Mouse (Mus musculus) lung, postnatal 36 days (tissue): ENCODE measurements around the gene Pax6.

Experiments
- DNase-seq: peaks from one replicate; pipeline ENCODE4 v3.0.0; 2022; ENCODE audit warnings: mixed read lengths

Gene Pax6

DNA sequence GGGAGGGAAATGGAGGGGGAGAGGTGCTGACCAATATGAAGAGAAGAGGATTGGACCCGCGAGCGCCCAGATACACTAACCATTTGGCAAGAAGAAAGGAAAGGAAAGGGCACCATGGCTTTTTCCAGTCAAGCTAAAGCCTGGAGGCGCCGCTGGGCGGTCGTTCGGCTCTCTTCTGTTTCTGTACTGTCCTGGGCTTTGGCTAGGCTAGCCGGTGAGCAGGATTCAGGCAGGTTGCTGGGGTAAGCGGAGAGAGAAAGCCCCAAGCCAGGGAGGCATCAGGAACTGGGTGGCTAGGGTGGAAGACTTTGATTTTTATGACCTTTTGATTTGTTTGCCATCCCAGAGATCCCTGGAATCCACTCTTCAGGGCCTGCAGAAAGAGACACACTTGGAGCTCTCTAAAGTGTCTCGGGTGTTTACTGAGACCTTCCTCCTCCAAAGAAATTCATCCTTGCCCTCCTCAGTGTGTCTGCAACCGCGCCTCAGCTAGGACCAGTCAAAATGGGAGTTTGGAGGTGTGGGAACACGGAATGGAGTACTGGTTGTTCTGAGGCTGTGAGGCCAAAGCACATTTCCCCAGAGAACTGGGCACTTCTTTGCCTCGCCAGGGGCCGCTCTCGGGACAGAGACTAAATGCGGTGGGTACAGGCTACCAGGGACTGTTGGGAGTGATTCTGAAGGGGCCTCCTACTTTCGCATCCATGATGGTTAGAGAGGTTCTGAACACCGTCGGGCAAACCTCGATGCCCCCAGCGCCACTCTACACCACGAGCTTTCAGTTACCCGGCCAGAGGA, 3.3 kb downstream of the Pax6 start:
- no peak for DNase-seq

DNA sequence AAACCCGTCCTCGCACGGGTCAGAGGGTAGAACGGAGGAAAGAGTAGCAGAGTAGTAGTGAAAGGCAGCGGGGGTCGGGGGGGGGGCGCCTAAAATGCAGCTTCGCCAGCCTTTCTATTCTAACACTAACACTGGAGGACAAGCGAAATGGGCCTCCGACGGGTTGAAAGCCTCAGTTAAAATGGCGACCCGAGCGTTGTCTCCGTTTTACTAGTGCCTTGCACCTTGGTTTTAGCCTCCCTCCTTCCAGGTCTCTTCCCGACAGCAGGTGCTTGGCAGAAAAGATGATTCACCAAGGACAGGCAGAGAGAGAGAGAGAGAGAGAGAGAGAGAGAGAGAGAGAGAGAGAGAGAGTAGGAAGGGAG, 3.9 kb downstream of the Pax6 start:
- no peak for DNase-seq

DNA sequence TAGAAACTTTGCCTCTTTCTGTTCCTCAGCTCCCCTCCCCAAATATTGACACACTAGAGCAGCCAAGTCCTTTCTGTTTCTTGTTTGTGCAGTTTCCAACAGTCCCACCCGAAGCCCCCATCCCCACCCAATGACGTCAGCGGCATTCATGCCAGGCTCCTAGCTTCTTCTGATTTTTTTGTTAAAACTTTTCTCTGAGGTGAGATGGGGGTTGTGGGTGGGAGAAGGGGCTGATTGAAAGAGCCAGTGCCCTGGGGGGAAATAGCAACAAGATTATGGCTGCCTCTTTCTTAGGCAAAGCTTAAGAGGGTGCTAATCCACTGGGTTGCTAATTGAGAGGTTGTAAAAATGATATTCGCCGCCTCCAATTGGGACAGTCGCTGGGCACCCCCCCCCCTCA, 4.4 kb downstream of the Pax6 start:
- no peak for DNase-seq

DNA sequence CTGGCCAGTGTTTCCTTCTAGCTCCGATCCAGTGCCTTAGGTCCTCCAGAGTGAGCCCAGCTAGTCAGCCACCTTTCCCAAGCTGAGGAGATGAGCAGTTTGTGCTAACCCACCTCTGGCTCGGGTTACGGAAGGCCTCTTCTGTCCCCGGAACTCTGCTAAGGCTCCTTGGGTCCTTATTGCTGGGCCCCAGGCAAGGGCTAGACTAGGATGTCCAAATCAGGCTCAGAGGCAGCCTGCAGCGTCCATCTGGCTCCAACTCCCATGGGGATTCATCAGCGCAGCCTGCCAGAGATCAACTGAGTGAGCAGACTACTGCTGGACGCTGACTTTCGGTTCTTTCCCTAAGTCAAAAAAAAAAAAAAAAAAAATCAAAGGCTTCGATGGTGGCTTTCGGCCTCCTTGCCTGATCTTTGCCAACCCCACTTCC, 4.9 kb downstream of the Pax6 start:
- no peak for DNase-seq

DNA sequence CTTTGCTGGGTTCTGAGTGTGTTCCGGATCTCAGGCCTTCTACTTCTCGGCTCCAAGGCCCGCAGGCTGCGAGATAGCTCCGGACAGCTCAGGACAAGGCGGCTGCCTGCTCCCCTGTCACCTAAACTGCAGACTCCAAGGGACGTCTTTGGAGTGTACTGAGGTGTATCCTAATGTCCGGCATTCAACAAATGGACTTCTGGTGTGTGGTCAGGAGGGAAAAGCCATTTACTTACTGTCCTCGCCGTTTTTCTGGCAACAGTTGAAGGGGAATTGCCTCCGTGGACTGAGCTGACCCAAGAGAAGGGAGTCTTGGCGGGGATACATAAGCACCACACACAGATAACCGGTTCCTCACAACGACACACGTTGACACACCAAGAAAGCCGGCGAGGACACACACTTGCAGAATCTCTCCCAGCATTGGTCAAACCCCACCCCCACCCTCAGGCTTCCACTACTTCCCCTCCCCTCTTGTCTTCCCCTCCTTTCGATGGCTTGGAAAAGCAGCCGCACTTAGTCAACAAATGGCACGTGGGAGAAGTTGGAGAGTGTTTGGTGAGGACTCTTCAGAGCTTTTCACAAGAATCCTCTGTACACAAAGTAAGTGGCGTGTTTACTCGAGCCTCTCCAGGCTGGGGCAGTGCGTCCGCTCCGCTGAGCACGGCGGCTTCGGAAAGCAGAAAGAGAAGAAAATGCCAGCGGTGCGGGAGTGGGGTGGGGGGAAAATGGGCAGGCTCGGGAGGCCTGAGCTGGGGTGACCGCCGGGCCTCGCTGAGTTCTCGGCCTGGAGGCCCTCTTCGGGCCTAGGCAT, 5.6 kb downstream of the Pax6 start:
- DNase-seq: peak; percentile 76

DNA sequence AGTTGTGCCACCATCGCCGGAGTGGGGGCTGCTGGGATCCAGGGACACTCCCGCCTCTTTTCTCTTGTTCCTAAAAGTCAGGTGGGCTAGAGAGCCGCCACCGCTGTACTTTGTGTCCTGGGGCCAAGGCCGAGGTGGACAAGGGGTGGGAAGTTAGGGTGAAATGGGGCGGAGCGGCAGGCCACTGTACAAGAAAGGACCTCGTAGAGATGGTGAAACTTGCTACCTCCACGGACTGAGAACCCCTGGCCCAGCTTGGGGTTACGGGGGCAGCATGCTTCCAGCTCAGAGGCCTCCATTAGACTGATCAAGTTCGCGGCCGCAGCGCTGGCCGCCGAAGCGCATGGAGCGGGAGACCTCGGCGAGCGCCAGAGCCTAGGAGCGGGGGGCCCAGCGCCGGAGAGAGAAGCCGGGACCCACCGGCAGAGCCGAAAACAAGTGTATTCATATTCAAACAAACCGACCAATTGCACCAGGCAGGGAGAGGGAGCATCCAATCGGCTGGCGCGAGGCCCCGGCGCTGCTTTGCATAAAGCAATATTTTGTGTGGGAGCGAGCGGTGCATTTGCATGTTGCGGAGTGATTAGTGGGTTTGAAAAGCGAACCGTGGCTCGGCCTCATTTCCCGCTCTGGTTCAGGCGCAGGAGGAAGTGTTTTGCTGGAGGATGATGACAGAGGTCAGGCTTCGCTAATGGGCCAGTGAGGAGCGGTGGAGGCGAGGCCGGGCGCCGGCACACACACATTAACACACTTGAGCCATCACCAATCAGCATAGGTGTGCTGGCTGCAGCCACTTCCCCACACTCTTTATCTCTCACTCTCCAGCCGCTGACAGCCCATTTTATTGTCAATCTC, 6.4 kb downstream of the Pax6 start:
- DNase-seq: peak; percentile 40

DNA sequence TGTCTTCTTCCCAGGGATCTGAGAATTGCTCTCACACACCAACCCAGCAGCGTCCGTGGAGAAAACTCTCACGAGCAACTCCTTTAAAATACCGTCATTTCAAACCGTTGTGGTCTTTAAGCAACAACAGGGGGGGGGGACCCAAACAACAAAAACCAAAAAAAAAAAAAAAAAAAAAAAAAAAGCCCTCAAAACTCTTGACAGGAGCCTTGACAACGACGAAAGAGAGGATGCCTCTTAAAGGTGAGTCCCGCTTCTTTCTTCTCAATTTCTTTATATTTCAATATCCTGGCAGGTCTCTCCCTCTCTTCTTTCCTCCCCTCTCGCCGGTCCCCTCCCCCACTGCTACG, 7.0 kb downstream of the Pax6 start:
- no peak for DNase-seq

DNA sequence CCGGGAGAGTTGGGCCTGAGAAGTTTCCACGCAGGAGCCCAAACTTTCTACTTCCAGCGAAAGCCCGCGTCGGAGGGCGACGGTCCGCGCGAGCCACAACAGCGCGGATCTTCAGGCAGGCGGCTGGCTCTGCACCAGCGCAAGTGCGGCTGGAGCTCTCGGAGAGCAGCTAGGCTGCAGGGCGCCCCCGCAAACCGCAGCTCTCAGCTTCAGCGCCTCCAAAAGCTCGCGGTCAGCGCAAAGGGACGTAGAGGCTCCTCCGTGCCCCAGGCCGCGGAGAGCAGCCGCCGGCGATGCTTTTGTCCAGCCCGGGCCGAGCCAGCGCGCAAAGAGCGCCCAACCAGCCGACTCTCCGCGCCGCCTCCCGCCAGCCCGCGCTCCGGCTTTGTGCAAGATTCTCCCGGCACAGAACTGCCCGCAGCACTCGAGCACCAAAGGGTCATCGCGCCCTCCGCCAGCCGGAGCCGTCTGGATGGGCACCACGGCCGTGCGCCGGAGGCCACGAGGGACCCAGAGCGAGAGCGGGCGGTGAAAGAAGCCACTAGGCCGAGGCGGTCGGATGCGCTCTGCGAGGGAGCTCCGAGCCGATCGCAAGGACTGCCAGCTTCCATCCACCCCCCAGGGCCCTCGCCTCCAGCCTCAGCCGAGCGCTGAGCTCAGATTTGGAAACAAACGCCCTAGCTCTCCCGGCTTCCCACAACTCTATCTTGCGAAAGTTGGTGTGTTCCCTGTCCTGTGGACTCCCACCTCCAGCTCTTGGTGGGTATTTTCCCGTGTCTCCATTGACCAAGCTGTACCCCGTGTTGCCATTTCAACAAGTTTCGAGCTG, 7.6 kb downstream of the Pax6 start:
- DNase-seq: no peak

DNA sequence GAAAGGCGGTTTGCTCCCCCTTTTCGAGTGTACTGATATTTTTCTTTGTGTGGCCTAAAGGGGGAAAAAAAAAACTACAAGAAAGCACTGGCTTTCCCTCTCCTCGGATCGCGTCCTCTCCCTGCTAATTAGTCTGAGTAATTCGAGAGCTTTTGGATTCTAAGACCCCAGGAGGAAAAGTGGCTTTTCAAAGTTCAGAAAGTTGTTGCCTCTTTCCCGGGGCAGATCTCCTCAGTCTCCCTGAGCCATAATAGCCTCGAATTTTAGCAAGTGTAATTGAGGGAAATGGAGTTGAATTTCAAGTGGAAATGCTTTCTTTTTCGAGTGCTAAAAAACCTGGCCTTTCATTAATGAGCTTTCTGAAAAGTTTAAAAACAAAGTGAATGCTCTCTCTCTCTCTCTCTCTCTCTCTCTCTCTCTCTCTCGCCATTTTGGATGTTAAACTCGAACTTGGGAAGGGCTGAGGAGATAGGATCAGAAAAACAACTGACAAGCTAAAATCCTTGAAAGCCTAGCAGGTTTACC, 8.3 kb downstream of the Pax6 start:
- no peak for DNase-seq

DNA sequence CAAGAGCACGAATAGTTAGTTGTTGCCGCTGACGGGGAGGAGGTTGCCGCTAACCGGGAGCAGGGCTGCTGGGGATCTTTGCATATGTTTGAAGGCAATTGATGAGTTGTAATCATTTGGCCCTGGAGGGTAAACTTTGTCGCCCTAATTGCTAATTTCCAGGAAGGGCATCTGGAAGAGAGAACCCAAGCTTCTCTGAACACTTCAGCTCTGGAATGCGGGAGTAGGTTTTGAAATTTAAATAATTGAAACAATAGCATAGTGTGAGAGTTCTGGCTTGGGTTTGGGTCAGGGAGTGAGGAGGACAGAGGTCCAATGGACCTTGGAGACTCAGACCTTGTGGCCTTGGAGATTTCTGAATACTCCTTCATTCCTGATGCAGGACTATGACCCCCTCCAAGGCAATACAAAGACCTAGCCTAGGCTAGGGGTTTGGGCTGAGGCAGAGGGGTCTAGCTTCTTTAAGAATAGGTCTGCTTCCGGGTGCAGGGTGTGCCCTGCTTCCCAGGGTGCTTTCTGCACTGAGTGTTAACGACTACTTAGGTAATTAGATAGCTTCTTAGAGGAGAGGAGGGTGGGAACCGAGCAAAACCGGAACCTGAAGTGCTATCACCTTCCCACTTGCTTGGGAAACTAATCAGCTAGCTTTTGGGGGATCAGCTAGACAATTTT, 8.9 kb downstream of the Pax6 start:
- DNase-seq: no peak

DNA sequence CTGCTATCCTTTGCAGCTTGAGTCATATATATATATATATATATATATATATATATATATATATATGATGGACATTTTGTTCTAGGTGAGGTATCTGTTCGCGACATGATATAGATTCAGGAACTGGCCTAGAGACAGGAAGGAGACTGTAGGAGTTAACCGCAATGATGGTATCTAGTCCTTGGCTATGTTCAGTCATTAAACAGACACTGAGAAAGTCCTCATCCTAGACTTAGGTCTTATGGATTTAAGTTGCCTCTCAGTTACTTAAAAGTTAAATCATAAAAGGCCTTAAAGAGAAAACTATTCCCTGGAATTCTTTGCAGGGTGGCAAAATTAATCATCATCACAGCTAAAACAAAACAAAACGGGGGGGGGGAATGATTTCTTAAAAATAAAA, 9.6 kb downstream of the Pax6 start:
- DNase-seq: no peak

DNA sequence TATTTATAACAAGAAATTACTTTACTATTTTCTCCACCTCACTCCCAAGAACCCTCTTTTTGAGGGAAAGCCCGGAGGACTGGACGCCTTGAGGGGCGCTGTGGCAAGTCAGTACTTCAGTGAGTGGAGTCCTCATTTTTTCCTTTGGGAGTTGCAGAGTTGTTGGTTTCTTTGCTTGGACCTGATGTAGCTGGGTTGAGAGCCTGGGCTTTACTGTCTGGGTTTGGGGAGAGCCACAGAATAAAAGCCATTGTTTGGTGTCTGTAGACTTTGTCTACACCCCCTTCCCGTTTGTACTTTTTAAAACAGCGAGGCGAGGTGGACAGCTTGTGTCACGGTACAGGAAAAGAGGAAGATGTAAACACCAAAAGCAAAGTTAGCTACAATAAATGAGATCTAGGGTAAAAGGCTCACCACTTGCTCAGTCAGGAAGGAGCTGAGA, 10.2 kb downstream of the Pax6 start:
- DNase-seq: no peak

DNA sequence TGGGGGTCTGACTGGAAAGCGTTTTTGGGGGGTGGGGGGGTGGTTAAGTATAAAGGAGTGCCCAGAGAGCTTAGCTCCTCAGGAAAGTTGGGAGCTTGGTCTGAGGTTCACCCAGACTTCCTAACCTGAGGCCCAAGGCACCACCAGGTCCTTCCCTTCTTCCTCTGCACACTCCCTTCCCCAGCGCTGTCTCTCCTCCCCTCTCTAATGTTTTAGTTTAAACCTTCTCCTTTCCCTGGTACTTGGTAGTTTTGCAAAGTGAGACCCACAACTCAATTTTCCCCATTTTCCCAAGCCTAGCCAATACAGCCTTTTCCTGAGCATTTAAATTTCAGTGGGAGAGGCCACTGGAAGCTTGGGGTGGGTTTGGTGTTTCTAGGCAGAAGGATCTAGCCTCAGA, 10.6 kb downstream of the Pax6 start:
- DNase-seq: no peak

DNA sequence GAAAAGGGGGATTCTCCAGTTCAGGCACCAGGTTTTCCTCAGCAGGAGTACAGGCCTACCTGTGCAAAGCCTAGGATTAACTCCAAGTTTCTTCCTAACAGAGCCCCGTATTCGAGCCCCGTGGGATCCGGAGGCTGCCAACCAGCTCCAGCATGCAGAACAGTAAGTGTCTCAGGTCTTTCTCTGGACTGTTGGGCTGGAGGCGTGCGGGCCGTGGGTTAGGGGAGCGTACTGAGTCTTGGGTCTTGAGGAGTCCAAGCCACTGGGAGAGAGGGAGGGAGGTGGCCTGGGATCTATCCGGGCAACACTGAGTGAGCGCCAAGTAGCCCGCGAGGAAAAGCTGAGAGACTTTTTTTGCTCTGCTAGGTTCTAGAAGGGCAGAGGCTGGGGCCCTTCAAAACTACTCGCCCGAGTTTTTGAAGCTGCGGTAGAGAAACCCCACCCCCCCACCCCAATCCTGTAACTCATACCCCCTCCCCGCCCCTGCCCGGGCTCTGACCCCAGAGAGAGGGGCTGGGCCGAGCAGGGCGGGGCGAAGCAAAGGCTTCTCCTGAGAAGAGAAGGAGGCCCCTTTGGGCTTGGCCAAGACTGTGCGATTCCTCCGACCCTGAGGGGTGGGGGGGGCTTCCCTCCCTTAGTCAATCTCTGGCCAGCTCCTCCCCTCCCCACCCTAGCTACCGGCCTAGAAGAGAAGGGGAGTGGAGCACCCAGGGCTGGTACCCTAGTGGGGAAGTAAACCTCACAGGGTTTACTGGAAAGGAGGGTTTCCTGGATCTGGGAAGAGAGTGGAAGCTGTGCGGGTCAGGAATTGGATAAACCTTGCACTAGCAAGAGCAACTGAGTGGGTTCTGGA, 11.7 kb downstream of the Pax6 start:
- DNase-seq: no peak

DNA sequence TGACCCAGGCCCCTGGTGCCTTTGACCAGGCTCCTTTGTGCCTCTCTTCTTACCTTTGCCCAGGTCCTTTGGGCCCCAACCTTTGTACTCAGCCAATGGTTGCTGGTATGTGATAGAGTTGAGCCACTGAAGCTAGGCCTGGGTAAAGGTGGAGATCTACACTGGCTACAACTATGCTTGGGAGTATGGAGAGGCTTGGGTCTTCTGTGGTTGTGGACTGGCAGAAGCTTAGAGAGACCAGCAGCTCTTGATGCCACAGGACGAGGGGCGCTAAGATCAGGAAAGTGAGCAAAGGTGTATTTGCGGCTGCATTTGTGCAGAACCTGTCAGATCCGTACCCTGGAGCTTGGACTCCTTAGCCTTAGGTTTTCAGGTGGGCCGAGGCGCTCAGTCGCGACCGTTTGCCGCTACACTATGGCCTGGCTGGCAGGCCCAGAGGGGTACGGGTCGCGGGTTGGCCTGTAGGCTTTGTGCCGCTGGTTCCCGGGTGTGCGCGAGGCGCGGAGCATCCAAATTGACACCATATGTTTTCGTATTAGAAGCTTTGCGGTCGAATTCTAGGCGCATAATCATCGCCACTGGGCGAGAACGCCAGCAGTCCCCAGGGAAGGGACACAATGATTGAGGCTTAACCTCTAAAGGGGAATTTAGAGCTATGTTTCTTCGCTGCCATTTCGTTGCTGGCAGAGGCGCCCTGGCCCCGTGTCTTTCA, 12.5 kb downstream of the Pax6 start:
- DNase-seq: no peak

DNA sequence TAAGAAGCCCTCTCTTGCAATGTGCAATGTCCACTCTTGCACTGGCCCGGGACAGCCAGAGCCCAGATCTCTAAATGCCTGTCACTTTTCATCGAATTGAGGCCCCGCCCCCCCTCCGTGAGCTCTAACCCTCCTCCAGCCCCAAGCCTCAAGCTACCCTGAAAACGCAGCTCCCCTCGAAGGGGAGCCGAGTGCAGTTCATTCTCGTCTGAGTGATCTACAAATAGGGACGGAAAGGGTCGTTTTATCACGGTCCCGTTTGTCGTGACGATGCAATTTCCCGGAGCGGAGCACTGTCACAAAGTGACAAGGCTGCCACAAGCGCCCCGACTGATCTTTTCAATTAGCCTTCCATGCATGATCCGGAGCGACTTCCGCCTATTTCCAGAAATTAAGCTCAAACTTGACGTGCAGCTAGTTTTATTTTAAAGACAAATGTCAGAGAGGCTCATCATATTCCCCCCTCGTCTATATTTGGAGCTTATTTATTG, 13.4 kb downstream of the Pax6 start:
- DNase-seq: no peak

DNA sequence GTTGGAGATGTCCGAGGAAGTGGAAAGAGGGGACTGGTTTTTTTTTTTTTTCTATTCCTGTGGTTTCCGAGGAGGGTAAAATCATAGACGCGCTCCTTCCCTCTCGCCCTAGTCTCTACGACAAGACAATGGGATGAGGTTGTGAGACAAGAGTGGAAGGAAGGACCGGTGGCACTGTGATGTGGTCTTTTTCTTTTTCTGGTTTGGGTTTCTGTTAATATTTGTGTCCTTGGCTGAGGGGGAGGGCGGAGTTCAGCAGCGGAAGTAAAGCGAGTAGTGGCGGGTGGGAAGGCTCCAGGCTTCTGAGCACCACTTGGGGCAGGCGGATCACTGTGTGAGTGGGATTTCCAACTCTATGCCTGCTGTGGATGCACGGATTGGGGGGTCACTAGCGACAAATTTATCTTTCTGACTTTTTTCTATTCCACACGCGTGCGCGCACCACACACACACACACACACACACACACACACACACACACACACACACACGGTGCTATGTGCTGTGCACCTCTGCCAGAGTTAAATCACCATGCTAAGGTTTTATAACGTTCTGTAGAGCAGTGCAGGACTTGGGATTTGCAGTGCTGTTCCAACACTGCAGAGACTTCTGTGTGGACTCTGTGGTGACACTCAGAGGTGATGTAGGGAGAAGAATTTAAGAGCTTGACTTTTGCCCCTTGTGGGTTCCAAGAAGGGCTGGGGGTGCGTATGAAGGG, 14.1 kb downstream of the Pax6 start:
- DNase-seq: no peak

DNA sequence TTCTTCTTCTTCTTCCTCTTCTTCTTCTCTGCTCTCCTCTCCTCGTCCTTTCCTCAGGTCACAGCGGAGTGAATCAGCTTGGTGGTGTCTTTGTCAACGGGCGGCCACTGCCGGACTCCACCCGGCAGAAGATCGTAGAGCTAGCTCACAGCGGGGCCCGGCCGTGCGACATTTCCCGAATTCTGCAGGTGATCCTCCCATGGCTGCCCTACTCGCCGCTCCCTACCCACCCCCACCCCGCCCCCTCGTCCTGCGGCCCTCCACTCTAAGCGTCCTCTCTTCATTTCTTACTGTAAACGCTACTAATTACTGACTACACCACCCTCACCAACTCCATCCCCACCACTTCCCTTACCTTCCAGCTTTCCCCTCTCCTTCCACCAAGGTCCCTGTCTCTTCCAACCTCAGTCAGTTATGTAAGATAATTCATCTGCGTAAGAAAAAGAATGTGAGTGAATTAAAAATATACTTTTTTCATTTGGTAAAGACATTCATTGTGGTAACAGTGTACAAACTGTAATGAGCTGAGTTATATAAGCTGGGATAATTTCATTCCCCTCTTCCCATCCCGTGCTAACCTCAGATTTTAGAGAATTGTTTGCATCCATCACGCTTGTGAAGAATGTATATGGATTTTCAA, 15.2 kb downstream of the Pax6 start:
- DNase-seq: no peak
